Mouse (Mus musculus): Measurements from ENCODE around the gene Olfr310. TPM values are rescaled to one million over a fixed set of nuclear protein-coding genes. Genes with fewer than 3 reads are reported as not detected.

Gene Olfr310
- polyA plus RNA-seq (2015; fragmentation: Nextera tagmentation; extraction: Ambion mirVana), result not detected in 2 replicates

- no peak within 1 kb of the TSS for H3K9ac ChIP-seq
- H3K4me2 ChIP-seq, result no peak within 1 kb of the TSS
- H3K9me3 ChIP-seq, result no peaks in the 10 kb centered on the region
- ATAC-seq (ENCODE audit: low read depth), result no peak
- H3K27me3 ChIP-seq, result no peaks in the 10 kb centered on the region
- no peaks in the 10 kb centered on the region for H3K36me3 ChIP-seq
- no peak within 1 kb of the TSS for H3K27ac ChIP-seq (replicated peaks)
- no peak within 1 kb of the TSS for H3K4me3 ChIP-seq
- H3K4me1 ChIP-seq (replicated peaks), result no peaks in the 10 kb centered on the region
- WGBS, result 88% methylated on average over 1 of the region's 1 CpGs
Observed at GRCm38 (mm10) chr7:86277072-86277471, at the start of gene Olfr310. Gene Olfr310, minus strand, starts transcription at chr7:86277172.

GRCm38 (mm10) chr7:86325530-86325929 is 48.6 kb upstream of the Olfr310 start, which contains the start of gene Olfr308:
Gene Olfr308, minus strand, starts transcription at chr7:86325630.
- no peak within 1 kb of the TSS for H3K4me2 ChIP-seq
- H3K9ac ChIP-seq, result no peak within 1 kb of the TSS
- H3K4me3 ChIP-seq, result no peak within 1 kb of the TSS
- no peaks in the 10 kb centered on the region for H3K9me3 ChIP-seq
- H3K36me3 ChIP-seq, result no peaks in the 10 kb centered on the region
- no peaks in the 10 kb centered on the region for H3K27me3 ChIP-seq
- H3K4me1 ChIP-seq (replicated peaks), result no peaks in the 10 kb centered on the region
- H3K27ac ChIP-seq (replicated peaks), result no peak within 1 kb of the TSS
- no peak for ATAC-seq (ENCODE audit: low read depth)

GRCm38 (mm10) chr7:86321323-86321722 is 44.4 kb upstream of the Olfr310 start:
- Histone ChIP-seq H3K27me3 (no peaks in the 10 kb centered on the region), H3K36me3 (no peaks in the 10 kb centered on the region), H3K9me3 (no peaks in the 10 kb centered on the region), H3K4me3 (no peak overlapping the region), H3K27ac (replicated peaks) (no peak overlapping the region), H3K4me1 (replicated peaks) (no peaks in the 10 kb centered on the region), H3K4me2 (no peak overlapping the region), H3K9ac (no peak overlapping the region)
- ATAC-seq (ENCODE audit: low read depth), result no peak
- WGBS, result 97% methylated on average over 2 of the region's 2 CpGs

GRCm38 (mm10) chr7:86313608-86314007 is 36.6 kb upstream of the Olfr310 start, which contains the start of gene Olfr309:
Gene Olfr309, minus strand, starts transcription at chr7:86313708.
- Histone ChIP-seq H3K27ac (replicated peaks) (no peak within 1 kb of the TSS), H3K4me3 (no peak within 1 kb of the TSS), H3K9me3 (no peaks in the 10 kb centered on the region), H3K4me1 (replicated peaks) (no peaks in the 10 kb centered on the region), H3K9ac (no peak within 1 kb of the TSS), H3K36me3 (no peaks in the 10 kb centered on the region), H3K27me3 (no peaks in the 10 kb centered on the region), H3K4me2 (no peak within 1 kb of the TSS)
- no peak for ATAC-seq (ENCODE audit: low read depth)
- 81% methylated on average over 2 of the region's 2 CpGs for WGBS

GRCm38 (mm10) chr7:86246208-86246607 is 30.8 kb downstream of the Olfr310 start, which contains the start of gene Vmn2r76:
Gene Vmn2r76, minus strand, starts transcription at chr7:86246308.
- Histone ChIP-seq H3K4me2 (no peak within 1 kb of the TSS), H3K4me3 (no peak within 1 kb of the TSS), H3K27me3 (no peaks in the 10 kb centered on the region), H3K9ac (no peak within 1 kb of the TSS), H3K4me1 (replicated peaks) (no peaks in the 10 kb centered on the region), H3K36me3 (no peaks in the 10 kb centered on the region), H3K27ac (replicated peaks) (no peak within 1 kb of the TSS), H3K9me3 (no peaks in the 10 kb centered on the region)
- no peak for ATAC-seq (ENCODE audit: low read depth)
- WGBS, result 74% methylated on average over 1 of the region's 1 CpGs

Small RNA genes lying within 50 kb of the gene (microRNA-seq; reads per million reads assigned to microRNA genes)
- gene Gm23192, result not detected

Other genes with a start within 250 kb of the Olfr310 start
- not detected in 2 replicates for gene Vmn2r75, start 105.4 kb downstream of the Olfr310 start, polyA plus RNA-seq (2015; fragmentation: Nextera tagmentation; extraction: Ambion mirVana)
- gene Vmn2r76, start 30.9 kb downstream of the Olfr310 start, polyA plus RNA-seq (2015; fragmentation: Nextera tagmentation; extraction: Ambion mirVana), result not detected in 2 replicates
- not detected in 2 replicates for gene Olfr309, start 36.5 kb upstream of the Olfr310 start, polyA plus RNA-seq (2015; fragmentation: Nextera tagmentation; extraction: Ambion mirVana)
- gene Olfr308, start 48.5 kb upstream of the Olfr310 start, polyA plus RNA-seq (2015; fragmentation: Nextera tagmentation; extraction: Ambion mirVana), result not detected in 2 replicates
- gene Olfr307, start 60.4 kb upstream of the Olfr310 start, polyA plus RNA-seq (2015; fragmentation: Nextera tagmentation; extraction: Ambion mirVana), result not detected in 2 replicates
- gene Olfr305, start 89.8 kb upstream of the Olfr310 start, polyA plus RNA-seq (2015; fragmentation: Nextera tagmentation; extraction: Ambion mirVana), result not detected in 2 replicates
- not detected in 2 replicates for gene Olfr304, start 109.5 kb upstream of the Olfr310 start, polyA plus RNA-seq (2015; fragmentation: Nextera tagmentation; extraction: Ambion mirVana)
- gene Olfr303, start 120.6 kb upstream of the Olfr310 start, polyA plus RNA-seq (2015; fragmentation: Nextera tagmentation; extraction: Ambion mirVana), result not detected in 2 replicates
- gene Olfr301, start 126.7 kb upstream of the Olfr310 start, polyA plus RNA-seq (2015; fragmentation: Nextera tagmentation; extraction: Ambion mirVana), result not detected in 2 replicates
- not detected in 2 replicates for gene Olfr299, start 182.7 kb upstream of the Olfr310 start, polyA plus RNA-seq (2015; fragmentation: Nextera tagmentation; extraction: Ambion mirVana)
- not detected in 2 replicates for gene Olfr298, start 215.3 kb upstream of the Olfr310 start, polyA plus RNA-seq (2015; fragmentation: Nextera tagmentation; extraction: Ambion mirVana)
- gene Olfr297, start 242.8 kb upstream of the Olfr310 start, polyA plus RNA-seq (2015; fragmentation: Nextera tagmentation; extraction: Ambion mirVana), result not detected in 2 replicates

All from neural tube, embryonic 13.5 days (tissue).